Mouse (Mus musculus) mesoderm, embryonic 11.5 days (tissue): ENCODE measurements around the gene Enoph1.

ENCODE experiments used
- DNase-seq: peaks from one replicate; pipeline ENCODE4 v3.0.0-alpha.2; 2012; ENCODE audit warnings: low read depth, low spot score

Gene Enoph1

DNA sequence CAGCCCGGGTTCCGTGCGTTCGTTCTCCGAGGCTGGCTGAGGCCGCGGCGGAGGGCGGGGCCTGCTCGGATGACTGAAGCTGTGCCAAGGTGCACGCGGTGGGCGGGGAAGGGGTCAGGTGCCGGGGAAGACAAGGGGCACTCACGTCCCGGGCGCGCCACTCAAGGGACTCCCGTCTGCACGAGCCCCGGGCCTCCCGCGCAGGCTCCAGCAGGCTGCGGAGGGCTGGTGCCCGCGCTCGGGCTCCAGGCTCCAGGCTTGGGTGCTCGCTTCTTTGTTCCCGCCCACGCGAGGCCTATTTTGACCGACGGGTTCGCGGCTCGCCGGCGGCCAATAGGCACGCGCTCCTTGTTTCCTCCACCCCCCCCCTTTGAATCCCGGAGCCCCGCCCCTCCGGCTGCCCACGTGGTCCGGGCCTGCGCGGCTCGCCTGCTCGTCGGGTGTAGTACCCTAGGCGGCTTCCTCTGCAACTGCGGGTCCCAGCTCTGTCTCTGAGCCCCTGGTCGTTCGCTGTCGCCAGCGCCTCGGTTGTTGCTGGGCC is at the start of gene Enoph1, which contains the start of gene Hnrnpdl:
Enoph1 (plus strand) TSS at position 384 of the 541 bp plus-strand sequence.
Hnrnpdl (minus strand) TSS at position 63 of the 541 bp plus-strand sequence.
- peak; percentile 96 for DNase-seq

- no peak for DNase-seq
Measured at GRCm38 (mm10) chr5:99994166-99994565, 45.6 kb upstream of the Enoph1 start.

- DNase-seq: no peak
Measured at GRCm38 (mm10) chr5:99994680-99995079, 45.1 kb upstream of the Enoph1 start.

- DNase-seq: no peak
Measured at GRCm38 (mm10) chr5:100000048-100000447, 39.7 kb upstream of the Enoph1 start.

DNA sequence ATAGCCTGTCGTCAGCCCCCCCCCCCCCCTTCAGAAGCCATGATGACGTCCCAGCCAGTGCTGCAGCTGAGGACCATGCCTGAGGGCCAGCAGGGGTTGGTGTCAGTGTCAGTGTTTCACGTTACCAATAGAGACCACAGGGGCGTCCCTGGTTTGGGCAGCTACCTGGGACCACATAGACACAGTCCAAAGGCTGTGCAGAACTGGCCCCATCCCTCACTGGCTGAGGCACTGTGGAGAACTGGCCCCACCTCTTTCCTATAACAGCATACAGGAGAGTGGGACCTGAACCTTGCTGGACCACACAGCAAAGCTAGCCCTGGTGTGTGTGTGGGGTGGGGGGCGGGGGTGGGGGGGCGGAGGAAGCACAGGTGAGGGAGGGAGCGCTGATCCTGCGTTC is 39.3 kb upstream of the Enoph1 start:
- DNase-seq: no peak

GRCm38 (mm10) chr5:100003895-100004294 is 35.9 kb upstream of the Enoph1 start:
- no peak for DNase-seq

- DNase-seq: no peak
Measured at GRCm38 (mm10) chr5:100005431-100005830, 34.4 kb upstream of the Enoph1 start.

DNA sequence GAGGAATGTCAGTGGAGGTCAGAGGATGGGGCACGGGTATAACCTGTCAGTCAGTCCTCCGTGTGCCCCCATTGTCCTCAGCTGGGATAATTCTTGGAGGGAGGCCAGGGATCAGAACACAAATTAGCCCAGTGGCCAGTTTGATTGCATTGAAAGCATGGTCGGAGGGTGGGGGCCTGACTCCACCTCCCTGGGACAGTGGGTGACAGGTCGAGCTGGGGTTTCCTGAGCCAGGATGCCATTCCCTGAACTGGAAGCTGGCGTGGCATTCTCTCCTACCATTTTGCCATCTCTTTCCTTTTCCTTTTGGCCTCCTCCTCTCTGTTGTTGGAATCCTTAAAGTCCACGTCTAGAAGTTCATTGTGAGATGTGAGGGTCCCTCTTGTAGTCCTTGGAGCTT is 33.9 kb upstream of the Enoph1 start:
- no peak for DNase-seq

DNA sequence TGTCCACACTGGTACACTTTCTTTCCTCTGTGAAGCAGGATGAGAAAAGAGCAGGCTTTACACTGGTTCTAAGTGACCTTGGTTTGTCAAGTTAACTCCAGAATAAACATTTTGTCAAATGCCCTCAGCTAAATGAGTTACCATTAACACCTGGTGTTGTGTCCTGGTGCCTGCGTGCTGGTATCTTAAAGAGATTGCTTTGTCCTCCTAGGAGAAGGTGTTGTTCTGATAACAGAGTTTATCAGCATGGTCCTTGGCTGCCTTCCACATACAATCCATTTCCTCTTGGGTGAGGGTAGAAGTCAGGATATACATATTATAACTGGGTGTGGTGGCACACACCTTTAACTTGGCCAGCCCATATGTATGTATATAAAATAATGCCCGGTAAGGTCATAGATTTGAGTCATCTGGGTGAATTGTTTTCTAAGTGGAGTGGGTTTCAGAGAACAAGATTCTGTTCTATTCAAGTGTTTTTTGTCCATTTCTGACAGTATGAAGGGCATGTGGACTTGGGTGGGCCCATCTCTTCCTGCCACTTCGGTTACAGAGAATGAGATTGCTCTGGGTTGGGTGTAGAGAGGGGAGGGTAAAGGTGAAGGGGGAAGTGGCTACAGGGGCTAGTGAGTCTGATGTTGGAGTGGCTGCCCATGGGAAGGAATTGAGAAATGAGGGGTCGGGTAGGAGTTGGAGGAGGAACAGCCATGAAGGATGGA is 33.3 kb upstream of the Enoph1 start:
- no peak for DNase-seq

- peak; percentile 39 for DNase-seq
Measured at GRCm38 (mm10) chr5:100007040-100007375, 32.8 kb upstream of the Enoph1 start.

DNA sequence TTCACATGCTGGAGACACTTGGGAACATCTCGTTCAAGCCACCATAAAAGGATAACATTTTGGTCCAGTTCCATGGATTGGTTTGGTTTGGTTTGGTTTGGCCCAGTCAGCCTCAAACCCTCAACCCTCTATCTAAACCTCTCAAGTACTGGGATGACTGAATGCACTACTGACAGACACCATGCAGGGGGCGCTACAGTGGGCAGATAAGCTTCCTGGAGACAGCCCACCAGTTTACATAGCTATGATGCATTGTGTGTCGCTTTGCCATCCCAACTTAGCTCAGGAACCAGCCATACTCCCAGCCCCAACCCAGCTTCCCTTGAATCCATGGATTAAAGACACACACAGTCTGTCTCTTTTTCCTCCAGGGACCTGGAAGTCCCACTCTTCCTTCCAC is 31.3 kb upstream of the Enoph1 start:
- DNase-seq: no peak

DNA sequence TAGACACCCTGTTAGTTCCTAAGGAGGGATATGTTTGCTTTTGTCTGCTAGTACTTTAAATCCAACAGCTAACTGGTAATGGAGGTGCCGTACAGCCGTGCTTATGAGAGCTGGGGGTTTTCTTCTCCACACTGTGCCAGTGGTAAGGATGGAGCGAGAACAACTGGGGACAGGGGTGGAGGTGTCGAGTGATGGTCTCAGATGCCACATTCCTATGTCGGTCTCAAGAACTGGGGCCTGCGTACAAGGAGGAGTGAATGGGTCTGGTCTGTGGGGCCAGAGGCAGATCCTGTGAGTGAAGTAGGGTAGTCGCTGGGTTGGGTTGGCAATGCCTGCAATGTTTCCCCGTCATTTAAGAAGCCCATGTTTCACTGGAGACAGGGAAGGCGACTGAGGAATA is 27.2 kb upstream of the Enoph1 start:
- no peak for DNase-seq

DNA sequence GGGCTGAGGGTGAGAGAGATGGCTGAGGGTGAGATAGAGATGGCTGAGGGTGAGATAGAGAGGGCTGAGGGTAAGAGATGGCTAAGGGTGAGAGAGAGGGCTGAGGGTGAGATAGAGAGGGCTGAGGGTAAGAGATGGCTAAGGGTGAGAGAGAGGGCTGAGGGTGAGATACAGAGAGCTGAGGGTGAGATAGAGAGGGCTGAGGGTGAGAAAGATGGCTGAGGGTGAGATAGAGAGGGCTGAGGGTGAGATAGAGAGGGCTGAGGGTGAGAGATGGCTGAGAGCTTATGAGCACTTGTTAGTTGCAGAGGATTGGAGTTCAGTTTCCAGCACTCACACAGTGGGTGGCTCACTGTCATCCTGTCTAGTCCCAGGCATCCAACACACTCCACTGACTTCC is 19.7 kb upstream of the Enoph1 start:
- no peak for DNase-seq

DNA sequence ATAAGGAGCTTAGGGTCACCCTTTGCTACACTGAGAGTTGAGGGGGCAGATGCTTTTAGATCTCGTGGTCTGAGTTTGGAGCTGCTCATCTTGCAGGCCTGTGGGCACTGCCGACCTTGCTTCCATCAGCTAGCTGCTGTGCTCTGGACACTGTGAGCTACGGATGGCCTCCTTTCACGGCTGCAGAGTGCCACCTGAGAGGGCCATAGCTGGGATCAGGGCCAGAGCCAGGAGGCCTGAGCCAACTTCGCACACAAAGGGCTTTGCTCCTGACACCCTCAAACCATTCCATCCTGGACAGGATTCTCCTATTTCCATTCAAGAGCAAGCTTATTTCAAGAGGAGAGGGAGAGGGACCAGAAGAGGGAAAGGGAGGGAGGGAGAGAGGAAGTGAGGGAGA is 15.4 kb upstream of the Enoph1 start:
- no peak for DNase-seq

DNA sequence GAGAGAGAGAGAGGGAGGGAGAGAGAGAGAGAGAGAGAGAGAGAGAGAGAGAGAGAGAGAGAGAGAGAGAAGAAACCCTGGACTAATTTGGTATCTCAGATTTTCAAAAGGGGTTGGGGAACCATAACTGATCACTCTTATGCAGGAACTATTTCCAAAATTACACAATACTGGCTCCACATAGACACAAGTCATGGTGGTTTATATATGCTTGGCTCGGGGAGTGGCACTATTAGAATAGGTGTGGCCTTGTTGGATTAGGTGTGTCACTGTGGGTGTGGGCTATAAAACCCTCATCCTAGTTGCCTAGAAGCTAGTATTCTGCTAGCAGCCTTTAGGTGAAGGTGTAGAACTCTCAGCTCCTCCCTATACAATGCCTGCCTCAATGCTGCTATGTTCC is 14.9 kb upstream of the Enoph1 start:
- no peak for DNase-seq

- DNase-seq: no peak
Measured at GRCm38 (mm10) chr5:100030069-100030468, 9.7 kb upstream of the Enoph1 start.

DNA sequence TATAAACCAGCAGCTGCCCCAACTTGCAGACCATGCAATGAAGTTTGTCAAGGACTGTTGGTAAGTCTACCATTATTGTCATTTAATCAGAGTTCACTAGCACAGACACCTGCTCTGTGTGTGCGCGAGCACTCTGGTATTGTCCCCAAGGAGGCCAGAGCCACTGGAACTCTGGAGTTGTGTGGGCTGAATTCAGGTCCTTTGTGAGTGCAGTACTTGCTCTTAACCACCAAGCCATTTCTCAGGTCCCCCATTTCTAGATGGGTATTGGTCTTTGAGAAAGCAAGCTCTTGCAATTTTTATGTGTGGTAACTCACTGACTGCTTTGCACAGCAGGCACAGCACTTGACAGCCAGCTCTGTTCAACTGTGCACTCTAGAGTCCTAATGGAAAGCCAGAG is 7.7 kb upstream of the Enoph1 start:
- DNase-seq: peak; percentile 54

- no peak for DNase-seq
Measured at GRCm38 (mm10) chr5:100032646-100033045, 7.1 kb upstream of the Enoph1 start.

DNA sequence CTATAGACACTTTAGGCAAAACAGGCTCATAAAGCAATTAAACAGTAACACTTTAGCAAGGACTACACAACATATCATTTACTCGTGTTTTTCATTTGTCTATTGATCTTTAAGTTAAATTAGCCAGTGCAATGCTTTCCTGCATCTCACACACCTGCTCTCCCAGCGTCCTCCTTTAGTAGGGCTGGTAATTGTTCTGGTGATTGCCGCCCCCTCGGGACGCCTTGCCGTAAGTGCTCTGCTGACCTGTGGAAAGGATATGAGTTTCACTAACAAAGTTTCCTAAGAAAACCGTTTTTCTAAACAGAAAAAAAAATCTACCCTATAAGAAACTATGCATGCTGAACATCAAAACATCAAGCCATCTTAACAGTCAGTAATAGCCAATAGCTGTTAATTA is 3.8 kb upstream of the Enoph1 start:
- DNase-seq: no peak

GRCm38 (mm10) chr5:100036681-100037080 is 3.1 kb upstream of the Enoph1 start:
- DNase-seq: no peak

DNA sequence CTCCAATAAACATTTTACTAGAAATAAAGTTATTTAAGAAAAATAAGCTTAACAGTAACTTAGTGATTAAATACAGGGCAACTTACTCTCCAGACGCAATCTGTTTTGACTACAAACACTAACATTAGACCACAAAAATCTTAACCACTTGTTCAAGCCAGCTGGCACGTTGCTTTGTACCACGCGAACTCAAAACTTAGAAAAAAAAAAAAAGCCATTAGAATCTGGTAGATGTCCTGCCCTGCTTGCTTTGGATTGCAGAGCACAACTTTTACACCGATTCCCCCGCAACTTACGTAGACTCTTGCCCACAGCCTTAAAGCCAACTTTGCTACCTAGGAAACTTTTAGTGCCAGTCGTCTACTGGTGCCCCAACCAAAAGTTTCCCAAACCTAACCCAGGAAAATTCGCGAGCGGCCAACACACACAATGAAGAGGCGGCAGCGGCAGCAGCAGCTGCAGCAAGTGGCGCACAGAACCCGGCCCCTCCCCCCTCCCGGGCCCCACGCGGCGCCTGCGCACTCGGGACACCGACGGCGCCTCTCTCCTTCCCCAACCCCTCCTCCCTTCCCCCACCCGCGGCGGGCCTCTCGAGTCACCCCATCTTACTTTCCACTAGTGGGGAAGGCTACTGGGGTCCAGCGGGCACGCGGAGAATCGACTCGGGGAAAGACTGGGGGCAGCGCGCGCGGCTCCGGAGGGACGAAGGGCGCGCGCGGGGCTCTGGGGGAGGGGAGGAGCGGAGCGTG is 1.6 kb upstream of the Enoph1 start:
- peak; percentile 91 for DNase-seq

- DNase-seq: peak; percentile 96
Measured at GRCm38 (mm10) chr5:100038714-100039601, 827 bp upstream of the Enoph1 start.
